Mouse (Mus musculus): ENCODE results near the gene Calm4. TPM values are rescaled to one million over a fixed set of nuclear protein-coding genes. Genes with fewer than 3 reads are reported as not detected.
"Not testable (repeated sequence)": the region's sequence is repeated elsewhere in the genome, so short reads cannot be mapped to it uniquely, and the experiment has no call there.

Calm4 gene
- polyA plus RNA-seq, 1 experiment from 2014 or later: 0.18 TPM

GRCm38 (mm10) chr13:3840662-3841061 lies 3.1 kb downstream of the Calm4 start:
- H3K4me1 ChIP-seq (ENCODE audit: control insufficient read depth, insufficient read depth, low read depth, low read length); H3K4me2 ChIP-seq (ENCODE audit: low read length); H3K9ac ChIP-seq (ENCODE audit: low read depth, low read length); H3K4me3 ChIP-seq (ENCODE audit: low read length); H3K36me3 ChIP-seq (ENCODE audit: control insufficient read depth, insufficient read depth, low read length); ATAC-seq; H3K9me3 ChIP-seq (ENCODE audit: control insufficient read depth, low read length); H3K27me3 ChIP-seq (replicated peaks; ENCODE audit: control insufficient read depth, insufficient read depth, low read length); H3K27ac ChIP-seq (ENCODE audit: low read depth, low read length): not testable (repeated sequence)

GRCm38 (mm10) chr13:3850330-3850729 lies 12.8 kb downstream of the Calm4 start:
- Histone ChIP-seq H3K4me2 (ENCODE audit: low read length) (no peak overlapping the region), H3K27ac (ENCODE audit: low read depth, low read length) (no peak overlapping the region), H3K9ac (ENCODE audit: low read depth, low read length) (no peak overlapping the region), H3K4me3 (ENCODE audit: low read length) (no peak overlapping the region), H3K36me3 (ENCODE audit: control insufficient read depth, insufficient read depth, low read length) (no peaks in the 10 kb centered on the region), H3K4me1 (ENCODE audit: control insufficient read depth, insufficient read depth, low read depth, low read length) (no peaks in the 10 kb centered on the region), H3K27me3 (replicated peaks; ENCODE audit: control insufficient read depth, insufficient read depth, low read length) (no peaks in the 10 kb centered on the region), H3K9me3 (ENCODE audit: control insufficient read depth, low read length) (no peaks in the 10 kb centered on the region)
- no peak for ATAC-seq
- 70% methylated on average over 1 of the region's 1 CpGs for WGBS

- H3K36me3 ChIP-seq (ENCODE audit: control insufficient read depth, insufficient read depth, low read length); H3K4me2 ChIP-seq (ENCODE audit: low read length); H3K4me1 ChIP-seq (ENCODE audit: control insufficient read depth, insufficient read depth, low read depth, low read length); ATAC-seq; H3K4me3 ChIP-seq (ENCODE audit: low read length); H3K9me3 ChIP-seq (ENCODE audit: control insufficient read depth, low read length); H3K27me3 ChIP-seq (replicated peaks; ENCODE audit: control insufficient read depth, insufficient read depth, low read length); H3K27ac ChIP-seq (ENCODE audit: low read depth, low read length); H3K9ac ChIP-seq (ENCODE audit: low read depth, low read length): not testable (repeated sequence)
- WGBS: 89% methylated on average over 3 of the region's 3 CpGs
These were observed 16.2 kb downstream of the Calm4 start, which contains the start of gene Calm5 for GRCm38 (mm10) chr13:3853648-3854333. Calm5 (plus strand) TSS chr13:3854173.

GRCm38 (mm10) chr13:3854856-3855255 lies 17.3 kb downstream of the Calm4 start:
- no peaks in the 10 kb centered on the region for H3K4me1 ChIP-seq (ENCODE audit: control insufficient read depth, insufficient read depth, low read depth, low read length)
- no peak overlapping the region for H3K9ac ChIP-seq (ENCODE audit: low read depth, low read length)
- H3K36me3 ChIP-seq (ENCODE audit: control insufficient read depth, insufficient read depth, low read length): no peaks in the 10 kb centered on the region
- no peak for ATAC-seq
- H3K4me2 ChIP-seq (ENCODE audit: low read length): no peak overlapping the region
- H3K9me3 ChIP-seq (ENCODE audit: control insufficient read depth, low read length): no peaks in the 10 kb centered on the region
- no peak overlapping the region for H3K4me3 ChIP-seq (ENCODE audit: low read length)
- 78% methylated on average over 2 of the region's 2 CpGs for WGBS
- H3K27me3 ChIP-seq (replicated peaks; ENCODE audit: control insufficient read depth, insufficient read depth, low read length): no peaks in the 10 kb centered on the region
- no peak overlapping the region for H3K27ac ChIP-seq (ENCODE audit: low read depth, low read length)

GRCm38 (mm10) chr13:3856252-3856651 lies 18.7 kb downstream of the Calm4 start:
- no peaks in the 10 kb centered on the region for H3K9me3 ChIP-seq (ENCODE audit: control insufficient read depth, low read length)
- H3K9ac ChIP-seq (ENCODE audit: low read depth, low read length): no peak overlapping the region
- no peaks in the 10 kb centered on the region for H3K4me1 ChIP-seq (ENCODE audit: control insufficient read depth, insufficient read depth, low read depth, low read length)
- no peaks in the 10 kb centered on the region for H3K27me3 ChIP-seq (replicated peaks; ENCODE audit: control insufficient read depth, insufficient read depth, low read length)
- no peak for ATAC-seq
- H3K36me3 ChIP-seq (ENCODE audit: control insufficient read depth, insufficient read depth, low read length): no peaks in the 10 kb centered on the region
- H3K4me3 ChIP-seq (ENCODE audit: low read length): no peak overlapping the region
- H3K27ac ChIP-seq (ENCODE audit: low read depth, low read length): no peak overlapping the region
- WGBS: 63% methylated on average over 1 of the region's 1 CpGs
- no peak overlapping the region for H3K4me2 ChIP-seq (ENCODE audit: low read length)

GRCm38 (mm10) chr13:3861251-3861650 lies 23.7 kb downstream of the Calm4 start:
- no peak overlapping the region for H3K4me3 ChIP-seq (ENCODE audit: low read length)
- H3K36me3 ChIP-seq (ENCODE audit: control insufficient read depth, insufficient read depth, low read length): no peaks in the 10 kb centered on the region
- H3K9me3 ChIP-seq (ENCODE audit: control insufficient read depth, low read length): no peaks in the 10 kb centered on the region
- H3K27ac ChIP-seq (ENCODE audit: low read depth, low read length): no peak overlapping the region
- no peak for ATAC-seq
- no peaks in the 10 kb centered on the region for H3K27me3 ChIP-seq (replicated peaks; ENCODE audit: control insufficient read depth, insufficient read depth, low read length)
- 91% methylated on average over 8 of the region's 8 CpGs for WGBS
- no peak overlapping the region for H3K9ac ChIP-seq (ENCODE audit: low read depth, low read length)
- no peaks in the 10 kb centered on the region for H3K4me1 ChIP-seq (ENCODE audit: control insufficient read depth, insufficient read depth, low read depth, low read length)
- no peak overlapping the region for H3K4me2 ChIP-seq (ENCODE audit: low read length)

- no peak overlapping the region for H3K4me2 ChIP-seq (ENCODE audit: low read length)
- no peak for ATAC-seq
- H3K9me3 ChIP-seq (ENCODE audit: control insufficient read depth, low read length): no peaks in the 10 kb centered on the region
- H3K4me3 ChIP-seq (ENCODE audit: low read length): no peak overlapping the region
- H3K36me3 ChIP-seq (ENCODE audit: control insufficient read depth, insufficient read depth, low read length): no peaks in the 10 kb centered on the region
- H3K27ac ChIP-seq (ENCODE audit: low read depth, low read length): no peak overlapping the region
- WGBS: 82% methylated on average over 3 of the region's 3 CpGs
- no peak overlapping the region for H3K9ac ChIP-seq (ENCODE audit: low read depth, low read length)
- H3K27me3 ChIP-seq (replicated peaks; ENCODE audit: control insufficient read depth, insufficient read depth, low read length): no peaks in the 10 kb centered on the region
- no peaks in the 10 kb centered on the region for H3K4me1 ChIP-seq (ENCODE audit: control insufficient read depth, insufficient read depth, low read depth, low read length)
These were observed 24.8 kb downstream of the Calm4 start for GRCm38 (mm10) chr13:3862325-3862724.

GRCm38 (mm10) chr13:3862922-3863580 lies 25.5 kb downstream of the Calm4 start:
- no peaks in the 10 kb centered on the region for H3K27me3 ChIP-seq (replicated peaks; ENCODE audit: control insufficient read depth, insufficient read depth, low read length)
- 91% methylated on average over 10 of the region's 10 CpGs for WGBS
- no peaks in the 10 kb centered on the region for H3K9me3 ChIP-seq (ENCODE audit: control insufficient read depth, low read length)
- no peak overlapping the region for H3K27ac ChIP-seq (ENCODE audit: low read depth, low read length)
- H3K4me1 ChIP-seq (ENCODE audit: control insufficient read depth, insufficient read depth, low read depth, low read length): no peaks in the 10 kb centered on the region
- no peak overlapping the region for H3K4me3 ChIP-seq (ENCODE audit: low read length)
- ATAC-seq: no peak
- H3K4me2 ChIP-seq (ENCODE audit: low read length): no peak overlapping the region
- H3K9ac ChIP-seq (ENCODE audit: low read depth, low read length): no peak overlapping the region
- H3K36me3 ChIP-seq (ENCODE audit: control insufficient read depth, insufficient read depth, low read length): no peaks in the 10 kb centered on the region

GRCm38 (mm10) chr13:3865648-3866354 lies 28.2 kb downstream of the Calm4 start:
- H3K27ac ChIP-seq (ENCODE audit: low read depth, low read length): no peak overlapping the region
- ATAC-seq: no peak

More at GRCm38 (mm10) chr13:3865648-3866354, 28.2 kb downstream of the Calm4 start:
- no peaks in the 10 kb centered on the region for H3K36me3 ChIP-seq (ENCODE audit: control insufficient read depth, insufficient read depth, low read length)
- H3K9me3 ChIP-seq (ENCODE audit: control insufficient read depth, low read length): no peaks in the 10 kb centered on the region
- no peaks in the 10 kb centered on the region for H3K27me3 ChIP-seq (replicated peaks; ENCODE audit: control insufficient read depth, insufficient read depth, low read length)
- 87% methylated on average over 14 of the region's 14 CpGs for WGBS
- no peak overlapping the region for H3K4me3 ChIP-seq (ENCODE audit: low read length)
- H3K9ac ChIP-seq (ENCODE audit: low read depth, low read length): no peak overlapping the region
- no peak overlapping the region for H3K4me2 ChIP-seq (ENCODE audit: low read length)
- H3K4me1 ChIP-seq (ENCODE audit: control insufficient read depth, insufficient read depth, low read depth, low read length): no peaks in the 10 kb centered on the region

Data from hindbrain, embryonic 16.5 days (tissue).